Mouse (Mus musculus) midbrain, embryonic 16.5 days (tissue): Measurements from ENCODE around the gene Eva1c. TPM values are rescaled to one million over a fixed set of nuclear protein-coding genes. Genes with fewer than 3 reads are reported as not detected.
A peak's percentile ranks its signal among the peaks of the same experiment; 100 is the strongest.

Source experiments
- ATAC-seq: fragments of 200-750 bp; cut with Nextera tagmentation; 2 replicates; pipeline ENCODE4 v1.8.0; 2017; ENCODE audit warnings: moderate TSS enrichment
- H3K27ac ChIP-seq: fragments of 300-500 bp; sonication (generic); 2 replicates; pipeline ENCODE4 v1.5.1; 2014; ENCODE audit warnings: mild to moderate bottlenecking, low read length, mixed read lengths
- H3K27me3 ChIP-seq: fragments of 300-500 bp; sonication (generic); 2 replicates; pipeline ENCODE4 v1.6.1; 2014; ENCODE audit warnings: low read depth, low read length, mixed read lengths; ENCODE audit not compliant: control insufficient read depth, insufficient read depth
- H3K36me3 ChIP-seq: fragments of 300-500 bp; sonication (generic); 2 replicates; pipeline ENCODE4 v1.6.1; 2014; ENCODE audit warnings: mild to moderate bottlenecking, low read length, moderate library complexity, mixed read lengths; ENCODE audit not compliant: control insufficient read depth, insufficient read depth
- H3K4me1 ChIP-seq: fragments of 300-500 bp; sonication (generic); 2 replicates; pipeline ENCODE4 v1.6.1; 2014; ENCODE audit warnings: mild to moderate bottlenecking, low read length, mixed read lengths; ENCODE audit not compliant: control insufficient read depth, insufficient read depth
- H3K4me2 ChIP-seq: fragments of 300-500 bp; sonication (generic); 2 replicates; pipeline ENCODE4 v1.6.1; 2014; ENCODE audit warnings: mild to moderate bottlenecking, low read length, mixed read lengths
- H3K4me3 ChIP-seq: fragments of 300-500 bp; sonication (generic); 2 replicates; pipeline ENCODE4 v1.5.1; 2014; ENCODE audit warnings: low read depth, mild to moderate bottlenecking, low read length, moderate library complexity, mixed read lengths
- H3K9ac ChIP-seq: fragments of 300-500 bp; sonication (generic); 2 replicates; pipeline ENCODE4 v1.6.1; 2014; ENCODE audit warnings: low read depth, low read length, mixed read lengths
- H3K9me3 ChIP-seq: fragments of 300-500 bp; sonication (generic); replicated peaks from 2 replicates; pipeline ENCODE4 v1.6.1; 2014; ENCODE audit warnings: mild to moderate bottlenecking, low read length, mixed read lengths; ENCODE audit not compliant: control insufficient read depth, poor library complexity, severe bottlenecking
- WGBS: fragments of 180-500 bp; shearing (Covaris S2); extraction: QIAGEN DNeasy Blood & Tissue Kit; methylation state at CpG from one replicate; pipeline ENCODE4 v1.1.7; 2014; 5-methylcytosine and 5-hydroxymethylcytosine counted together
- polyA plus RNA-seq: library from polyadenylated mRNA; unstranded; fragments of >200 nt; fragmentation: Nextera tagmentation; extraction: Ambion mirVana; gene quantifications from 2 replicates; pipeline ENCODE4 v1.2.1, GENCODE M21; 2015

Gene Eva1c
- polyA plus RNA-seq, 1 experiment from 2014 or later = 2.8 TPM

GRCm38 (mm10) chr16:90910855-90911533, 84.5 kb downstream of the Eva1c start:
- no peaks in the 10 kb centered on the region for H3K27me3 ChIP-seq
- H3K4me3 ChIP-seq = no peak overlapping the region
- no peak overlapping the region for H3K27ac ChIP-seq
- H3K9ac ChIP-seq = no peak overlapping the region
- 82% methylated on average over 17 of the region's 17 CpGs for WGBS
- H3K4me2 ChIP-seq = no peak overlapping the region
- ATAC-seq = no peak
- no peaks in the 10 kb centered on the region for H3K36me3 ChIP-seq
- H3K9me3 ChIP-seq = no peaks in the 10 kb centered on the region
- H3K4me1 ChIP-seq = no peaks in the 10 kb centered on the region; the same call in 1 of the 2 replicates

- Histone ChIP-seq H3K4me1 (no peaks in the 10 kb centered on the region; the same call in 1 of the 2 replicates), H3K27ac (no peak overlapping the region), H3K9me3 (no peaks in the 10 kb centered on the region), H3K4me2 (no peak overlapping the region), H3K36me3 (no peaks in the 10 kb centered on the region), H3K4me3 (no peak overlapping the region), H3K9ac (no peak overlapping the region), H3K27me3 (no peaks in the 10 kb centered on the region)
- ATAC-seq = no peak
- 88% methylated on average over 13 of the region's 13 CpGs for WGBS
Measured at GRCm38 (mm10) chr16:90911766-90912165, 85.2 kb downstream of the Eva1c start.

GRCm38 (mm10) chr16:90916040-90916481, 89.5 kb downstream of the Eva1c start:
- no peaks in the 10 kb centered on the region for H3K36me3 ChIP-seq
- WGBS = 28% methylated on average over 12 of the region's 12 CpGs
- no peak overlapping the region for H3K27ac ChIP-seq
- ATAC-seq = no peak
- H3K27me3 ChIP-seq = no peaks in the 10 kb centered on the region
- H3K4me2 ChIP-seq = no peak overlapping the region
- H3K4me1 ChIP-seq = no peaks in the 10 kb centered on the region
- no peak overlapping the region for H3K9ac ChIP-seq
- no peak overlapping the region for H3K4me3 ChIP-seq
- no peaks in the 10 kb centered on the region for H3K9me3 ChIP-seq

GRCm38 (mm10) chr16:90917156-90917555, 90.6 kb downstream of the Eva1c start:
- no peak overlapping the region for H3K4me2 ChIP-seq
- 65% methylated on average over 8 of the region's 8 CpGs for WGBS
- no peak overlapping the region for H3K9ac ChIP-seq
- H3K9me3 ChIP-seq = no peaks in the 10 kb centered on the region
- ATAC-seq = no peak
- H3K4me1 ChIP-seq = no peaks in the 10 kb centered on the region
- no peaks in the 10 kb centered on the region for H3K27me3 ChIP-seq
- H3K27ac ChIP-seq = no peak overlapping the region
- H3K36me3 ChIP-seq = no peaks in the 10 kb centered on the region
- H3K4me3 ChIP-seq = no peak overlapping the region

- no peak for ATAC-seq
- no peak overlapping the region; the same call in 1 of the 2 replicates for H3K27ac ChIP-seq
- 53% methylated on average over 10 of the region's 10 CpGs for WGBS
Measured at GRCm38 (mm10) chr16:90921471-90922159, 95.1 kb downstream of the Eva1c start.

GRCm38 (mm10) chr16:90924606-90925370, 98.3 kb downstream of the Eva1c start:
- no peak overlapping the region for H3K9ac ChIP-seq
- ATAC-seq = no peak
- no peaks in the 10 kb centered on the region for H3K4me1 ChIP-seq
- H3K36me3 ChIP-seq = peaks cover 3% of the 10 kb centered on the region; the same call in 1 of the 2 replicates
- H3K9me3 ChIP-seq = no peaks in the 10 kb centered on the region
- WGBS = 91% methylated on average over 13 of the region's 13 CpGs
- H3K27ac ChIP-seq = no peak overlapping the region
- H3K4me3 ChIP-seq = no peak overlapping the region
- H3K27me3 ChIP-seq = no peaks in the 10 kb centered on the region
- no peak overlapping the region for H3K4me2 ChIP-seq

More at GRCm38 (mm10) chr16:90921471-90922159, 95.1 kb downstream of the Eva1c start:
- H3K27me3 ChIP-seq = no peaks in the 10 kb centered on the region
- H3K9ac ChIP-seq = no peak overlapping the region
- H3K36me3 ChIP-seq = peaks cover 3% of the 10 kb centered on the region; the same call in 1 of the 2 replicates
- H3K4me2 ChIP-seq = no peak overlapping the region
- H3K9me3 ChIP-seq = no peaks in the 10 kb centered on the region
- no peaks in the 10 kb centered on the region for H3K4me1 ChIP-seq
- H3K4me3 ChIP-seq = no peak overlapping the region

- 29% methylated on average over 5 of the region's 5 CpGs for WGBS
- Histone ChIP-seq H3K9me3 (no peaks in the 10 kb centered on the region), H3K4me3 (no peak overlapping the region), H3K4me1 (no peaks in the 10 kb centered on the region), H3K9ac (no peak overlapping the region), H3K4me2 (no peak overlapping the region), H3K27me3 (no peaks in the 10 kb centered on the region), H3K27ac (no peak overlapping the region), H3K36me3 (peaks cover 3% of the 10 kb centered on the region; the same call in 1 of the 2 replicates)
- peak; percentile 61 for ATAC-seq
Measured at GRCm38 (mm10) chr16:90925461-90925860, 98.9 kb downstream of the Eva1c start.

GRCm38 (mm10) chr16:90927446-90927845, 100.9 kb downstream of the Eva1c start:
- WGBS = 84% methylated on average over 4 of the region's 4 CpGs
- Histone ChIP-seq H3K9ac (no peak overlapping the region), H3K27me3 (no peaks in the 10 kb centered on the region), H3K4me3 (no peak overlapping the region), H3K36me3 (peaks cover 3% of the 10 kb centered on the region; the same call in 1 of the 2 replicates), H3K27ac (no peak overlapping the region), H3K4me2 (no peak overlapping the region), H3K9me3 (no peaks in the 10 kb centered on the region), H3K4me1 (no peaks in the 10 kb centered on the region)
- no peak for ATAC-seq
